27 mouse cellular contexts compared by ENCODE assay signal in the genomic region with DNA sequence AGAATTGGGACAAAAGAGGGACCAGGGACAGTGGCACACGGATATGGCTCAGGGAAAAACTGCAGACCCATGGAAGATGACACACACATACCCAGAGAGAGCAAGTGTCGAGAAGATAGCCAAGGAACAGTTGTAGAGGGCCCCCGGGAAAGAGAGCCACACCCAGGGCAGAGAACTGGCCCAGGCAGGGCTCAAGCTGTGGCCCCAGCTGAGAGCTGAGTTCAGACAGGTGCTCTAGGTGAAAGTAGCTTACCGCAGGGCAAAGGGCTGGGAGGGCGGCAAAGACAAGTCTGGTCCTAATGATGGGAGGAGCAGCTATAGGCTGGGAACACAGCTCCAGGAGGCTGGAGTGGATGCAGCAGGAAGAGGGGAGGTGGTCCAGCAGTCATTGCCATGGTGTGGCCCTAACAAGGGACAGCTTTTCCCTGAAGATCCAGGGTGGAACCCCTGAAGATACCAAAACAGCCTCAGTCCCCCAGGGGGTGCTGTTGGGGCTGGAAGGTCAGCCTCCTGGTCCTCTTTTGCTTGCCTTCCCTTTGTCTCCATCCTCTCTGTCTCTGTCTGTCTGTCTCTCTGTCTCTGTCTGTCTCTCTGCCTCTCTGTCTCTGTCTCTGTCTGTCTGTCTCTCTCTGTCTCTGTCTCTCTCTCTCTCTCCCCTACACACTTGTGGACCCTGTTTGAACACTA. TPM values are rescaled to one million over a fixed set of nuclear protein-coding genes. Genes with fewer than 3 reads are reported as not detected.
DNase-seq lines count a peak whose midpoint lies in the region; ATAC-seq and TF ChIP-seq lines count a peak whose summit lies in the region.
"Had no signal": no experiment of that assay in that cellular context is flagged by ENCODE, and none has a peak within 500 bp of the region (broad histone marks: within the 10 kb centered on the region; RNA-seq: fewer than 3 reads in every experiment).

No protein-coding gene starts in this region.

- TF ChIP-seq POLR2A in CH12.LX (IDR thresholded peaks at IDR 0.05; ENCODE audit: low read depth, low read length) (no peak), MEL (IDR thresholded peaks at IDR 0.05; ENCODE audit: control insufficient read depth in 1 of 2, insufficient read depth in 1 of 2, low read depth in 1 of 2, low read length in 2 of 2, poor library complexity in 1 of 2) (no peak)

- in situ Hi-C loops in CH12.LX (cut with MboI; ENCODE audit: low pct_ligation_motif_present, low pct_unique_long_range_greater_than_20kb, low sequenced_read_pairs), result no loop called here

- H3K4me2 ChIP-seq in liver, embryonic 11.5 days, result no peak overlapping the region
- no peak overlapping the region for H3K4me2 ChIP-seq in CH12.LX (ENCODE audit: insufficient read depth, low read depth, poor library complexity, severe bottlenecking)
- H3K4me2 ChIP-seq in liver, postnatal 0 days (ENCODE audit: low read depth, low read length), result no peak overlapping the region
- H3K4me2 ChIP-seq: heart, embryonic 13.5 days; limb, embryonic 12.5 days; midbrain, embryonic 15.5 days; neural tube, embryonic 15.5 days had no signal

- peak; percentile 32 for TF ChIP-seq RAD21 in CH12.LX (IDR thresholded peaks at IDR 0.05; ENCODE audit: low read depth, low read length)
- no peak; the same call in 1 of the 2 replicates for TF ChIP-seq RAD21 in MEL (IDR thresholded peaks at IDR 0.05; ENCODE audit: low read depth, low read length)

- H3K9ac ChIP-seq in liver, embryonic 11.5 days (ENCODE audit: low read depth, low read length), result no peak overlapping the region
- H3K9ac ChIP-seq in CH12.LX (ENCODE audit: insufficient read depth, low read depth), result no peak overlapping the region
- no peak overlapping the region for H3K9ac ChIP-seq in MEL (ENCODE audit: control insufficient read depth, low read depth, low read length, poor library complexity, severe bottlenecking)
- no peak overlapping the region for H3K9ac ChIP-seq in liver, postnatal 0 days (replicated peaks)
- H3K9ac ChIP-seq: forebrain, postnatal 0 days; heart, embryonic 13.5 days; limb, embryonic 12.5 days; midbrain, embryonic 15.5 days; neural tube, embryonic 15.5 days had no signal

- H3K4me3 ChIP-seq in liver, embryonic 11.5 days (ENCODE audit: low read depth, low read length), result no peak overlapping the region
- H3K4me3 ChIP-seq in CH12.LX (replicated peaks in 1 of 3; ENCODE audit: low read depth in 2 of 3, low read length in 2 of 3, poor library complexity in 1 of 3), result no peak overlapping the region
- H3K4me3 ChIP-seq in MEL (ENCODE audit: control insufficient read depth in 1 of 2, insufficient read depth in 1 of 2, low read depth in 2 of 2, low read length in 2 of 2), result no peak overlapping the region
- no peak overlapping the region for H3K4me3 ChIP-seq in liver, postnatal 0 days (ENCODE audit: low read depth, low read length)
- H3K4me3 ChIP-seq: heart, embryonic 13.5 days; limb, embryonic 12.5 days; midbrain, embryonic 15.5 days; myocyte; neural tube, embryonic 15.5 days had no signal

- TF ChIP-seq EP300 in CH12.LX (IDR thresholded peaks at IDR 0.05; ENCODE audit: low read length), result no peak
- no peak for TF ChIP-seq EP300 in MEL (IDR thresholded peaks at IDR 0.05; ENCODE audit: low read depth in 1 of 2, low read length in 2 of 2)
- no peak for TF ChIP-seq EP300 in liver, postnatal 0 days (IDR thresholded peaks at IDR 0.05; ENCODE audit: low read depth)

- H3K27ac ChIP-seq in liver, embryonic 11.5 days (ENCODE audit: low read depth, low read length), result no peak overlapping the region
- no peak overlapping the region for H3K27ac ChIP-seq in CH12.LX (ENCODE audit: insufficient read depth, low read depth)
- no peak overlapping the region for H3K27ac ChIP-seq in MEL (ENCODE audit: control insufficient read depth, low read depth, low read length)
- H3K27ac ChIP-seq in liver, postnatal 0 days (ENCODE audit: low read depth), result no peak overlapping the region
- H3K27ac ChIP-seq: heart, embryonic 13.5 days; limb, embryonic 12.5 days; midbrain, embryonic 15.5 days; neural tube, embryonic 15.5 days had no signal

- ATAC-seq in liver, embryonic 11.5 days (replicated peaks; ENCODE audit: low FRiP score), result 0 out of 2 replicates have a peak, but pooled peaks have one; percentile 31
- no peak for ATAC-seq in liver, postnatal 0 days
- ATAC-seq: CD4-positive, CD25-positive, alpha-beta regulatory T cell, adult 4 months; forebrain, postnatal 0 days; midbrain, embryonic 15.5 days had no signal

- H3K36me3 ChIP-seq in liver, embryonic 11.5 days (ENCODE audit: control insufficient read depth, insufficient read depth, low read length), result no peaks in the 10 kb centered on the region
- H3K36me3 ChIP-seq in CH12.LX (replicated peaks in 1 of 2; ENCODE audit: control insufficient read depth in 1 of 2, insufficient read depth in 1 of 2, low read length in 1 of 2), result no peaks in the 10 kb centered on the region
- H3K36me3 ChIP-seq in MEL (ENCODE audit: control insufficient read depth in 1 of 2, insufficient read depth in 2 of 2, low read length in 2 of 2), result no peaks in the 10 kb centered on the region
- no peaks in the 10 kb centered on the region for H3K36me3 ChIP-seq in liver, postnatal 0 days (replicated peaks; ENCODE audit: insufficient read depth, low read length)
- H3K36me3 ChIP-seq: heart, embryonic 13.5 days; limb, embryonic 12.5 days; midbrain, embryonic 15.5 days; neural tube, embryonic 15.5 days had no signal

- peak; percentile 20 to 60; a peak in 3 of 4 replicates for TF ChIP-seq CTCF in CH12.LX (conservative IDR thresholded peaks at IDR 0.05 in 1 of 2, IDR thresholded peaks at IDR 0.05 in 1 of 2; ENCODE audit: low read depth in 2 of 2, low read length in 2 of 2)
- peak in 2 of 3 experiments; percentile 21 to 34; a peak in 3 of 6 replicates for TF ChIP-seq CTCF in MEL (IDR thresholded peaks at IDR 0.05 in 2 of 3, conservative IDR thresholded peaks at IDR 0.05 in 1 of 3; ENCODE audit: control insufficient read depth in 1 of 3, insufficient read depth in 1 of 3, low read depth in 2 of 3, low read length in 3 of 3, poor library complexity in 1 of 3, severe bottlenecking in 1 of 3)
- TF ChIP-seq CTCF in liver, postnatal 0 days (IDR thresholded peaks at IDR 0.05; ENCODE audit: low read depth), result peak; percentile 40

- no peak for DNase-seq in liver, embryonic 11.5 days (ENCODE audit: low spot score)
- DNase-seq in liver (no peak), CH12.LX (ENCODE audit: extremely low read depth) (no peak), MEL (ENCODE audit: low read depth, low spot score) (no peak)
- DNase-seq in liver, postnatal 0 days, result no peak
- no peak for DNase-seq in cerebellum, postnatal 25 days
- DNase-seq in yolk sac, embryonic 10.5 days (ENCODE audit: low spot score), result no peak
- DNase-seq in Muller cell, postnatal 12 days (ENCODE audit: inconsistent ontology term), result no peak
- DNase-seq: adrenal gland, postnatal 10 days; cerebellum, postnatal 14 days; embryo, embryonic 11 days; forebrain, postnatal 0 days; heart, postnatal 36 days; kidney, adult 9 months; kidney, postnatal 4 days; lung, postnatal 10 days; spleen, adult 18-20 months; thymus, postnatal 36 days had no signal

- dilution Hi-C loops in CH12.LX (cut with MboI; ENCODE audit: extremely low pct_ligation_motif_present, extremely low pct_unique_long_range_greater_than_20kb, low sequenced_read_pairs), result no loop called here

- H3K4me1 ChIP-seq in liver, embryonic 11.5 days (replicated peaks; ENCODE audit: control insufficient read depth, insufficient read depth, low read length), result no peaks in the 10 kb centered on the region; the same call in 1 of the 2 replicates
- H3K4me1 ChIP-seq in CH12.LX (ENCODE audit: control insufficient read depth in 1 of 2, insufficient read depth in 2 of 2) (peaks cover 2 to 13% of the 10 kb centered on the region in 2 experiments), MEL (ENCODE audit: control insufficient read depth in 1 of 2, insufficient read depth in 2 of 2, low read length in 2 of 2) (no peaks in the 10 kb centered on the region; a peak in 1 of 4 replicates)
- H3K4me1 ChIP-seq in liver, postnatal 0 days (ENCODE audit: insufficient read depth), result no peaks in the 10 kb centered on the region
- H3K4me1 ChIP-seq: heart, embryonic 13.5 days; limb, embryonic 12.5 days had no signal

- no peaks in the 10 kb centered on the region for H3K9me3 ChIP-seq in liver, embryonic 11.5 days (ENCODE audit: control insufficient read depth, low read length)
- H3K9me3 ChIP-seq in CH12.LX (replicated peaks; ENCODE audit: low read length), result peaks cover 8% of the 10 kb centered on the region
- no peaks in the 10 kb centered on the region for H3K9me3 ChIP-seq in MEL (replicated peaks; ENCODE audit: insufficient read depth, low read length)
- 0 out of 2 replicates have a peak, but pooled peaks cover 2% of the 10 kb centered on the region for H3K9me3 ChIP-seq in liver, postnatal 0 days (ENCODE audit: low read length)
- H3K9me3 ChIP-seq: heart, embryonic 13.5 days; limb, embryonic 12.5 days; midbrain, embryonic 15.5 days; neural tube, embryonic 15.5 days had no signal

- H3K27me3 ChIP-seq in liver, embryonic 11.5 days (replicated peaks; ENCODE audit: control insufficient read depth, insufficient read depth, low read length), result no peaks in the 10 kb centered on the region
- H3K27me3 ChIP-seq in CH12.LX (replicated peaks), result no peaks in the 10 kb centered on the region
- H3K27me3 ChIP-seq in MEL (ENCODE audit: control insufficient read depth in 1 of 2, insufficient read depth in 2 of 2, low read length in 2 of 2), result peaks cover 3 to 7% of the 10 kb centered on the region in 2 experiments
- no peaks in the 10 kb centered on the region for H3K27me3 ChIP-seq in liver, postnatal 0 days (ENCODE audit: insufficient read depth, low read length)

- WGBS in liver, embryonic 11.5 days, result 65% methylated on average over 5 of the region's 5 CpGs
- 80% methylated on average over 5 of the region's 5 CpGs for WGBS in liver, postnatal 0 days (ENCODE audit: insufficient replicate concordance)

- H3K79me2 ChIP-seq in CH12.LX (replicated peaks; ENCODE audit: control insufficient read depth, extremely low read depth, insufficient read depth, poor library complexity, severe bottlenecking) (no peaks in the 10 kb centered on the region), MEL (ENCODE audit: control insufficient read depth, insufficient read depth, low read length, poor library complexity) (no peaks in the 10 kb centered on the region)

RNA-seq across cellular contexts. Expression of gene Ncf4, which starts 9.6 kb away (rescaled TPM):
- polyA plus RNA-seq in liver, embryonic 11.5 days (2014; fragmentation: Nextera tagmentation; extraction: Ambion mirVana), result 18.8 and 19.8 TPM in 2 replicates
- total RNA-seq in CH12.LX (2012; rRNA removed) (213 and 339 TPM in 2 replicates), CH12.LX (2014; rRNA removed) (177 and 188 TPM in 2 replicates), MEL (2012; rRNA removed) (1.7 and 2.8 TPM in 2 replicates)
- polyA plus RNA-seq in CH12.LX (2012; ENCODE audit: insufficient read length, low read depth) (118 and 145 TPM in 2 replicates), MEL (2012; ENCODE audit: insufficient read depth in 1 of 2, insufficient read length in 2 of 2, low read depth in 1 of 2, low replicate concordance in 2 of 2, missing spikeins in 1 of 2) (10 to 100 TPM in 1 of 2 experiments, not detected in 1; 16.5 TPM)
- 55.5 and 56.7 TPM in 2 replicates for polyA plus RNA-seq in liver, postnatal 0 days (2015; fragmentation: Nextera tagmentation; extraction: Ambion mirVana)

RNA-seq across cellular contexts. Expression of gene Pvalb, which starts 28.8 kb away (rescaled TPM):
- polyA plus RNA-seq in liver, embryonic 11.5 days (2014; fragmentation: Nextera tagmentation; extraction: Ambion mirVana), result not detected in 2 replicates
- total RNA-seq in CH12.LX (2012; rRNA removed) (11.8 and 12.8 TPM in 2 replicates), CH12.LX (2014; rRNA removed) (10.0 and 11.4 TPM in 2 replicates), MEL (2012; rRNA removed) (not detected in 2 replicates)
- polyA plus RNA-seq in CH12.LX (2012; ENCODE audit: insufficient read length, low read depth) (16.4 and 21.0 TPM in 2 replicates), MEL (2012; ENCODE audit: insufficient read depth in 1 of 2, insufficient read length in 2 of 2, low read depth in 1 of 2, low replicate concordance in 2 of 2, missing spikeins in 1 of 2) (not detected)
- polyA plus RNA-seq in liver, postnatal 0 days (2015; fragmentation: Nextera tagmentation; extraction: Ambion mirVana), result 2.4 TPM in 1 of 2 replicates, not detected in the other
- total RNA-seq: granulocyte monocyte progenitor cell, adult 5-6 weeks; megakaryocyte, adult 5-6 weeks had no signal
- polyA plus RNA-seq: CD4-positive, CD25-positive, alpha-beta regulatory T cell, adult 4 months; limb, embryonic 12.5 days; liver, embryonic 16.5 days had no signal
